9 mouse cellular contexts compared by ENCODE assay signal in the genomic region with DNA sequence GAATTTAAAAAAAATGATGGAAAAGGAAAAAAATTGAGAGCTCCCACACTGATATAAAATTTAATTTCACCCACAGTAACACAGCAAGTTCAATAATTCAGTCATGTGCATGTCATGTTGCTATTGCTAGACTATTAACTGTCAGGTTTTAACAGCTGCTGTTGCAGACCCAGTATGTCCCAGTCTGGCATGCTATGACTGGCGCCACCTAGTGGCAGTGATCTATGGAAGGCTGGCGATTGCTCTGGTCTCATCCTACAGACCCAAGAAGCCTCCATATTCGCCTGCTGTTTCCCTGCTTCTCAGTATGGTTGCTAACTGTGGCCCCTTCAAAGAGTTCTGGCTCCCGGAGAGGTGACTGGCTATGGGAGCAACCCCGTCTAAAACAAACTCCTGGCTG. TPM values are rescaled to one million over a fixed set of nuclear protein-coding genes. Genes with fewer than 3 reads are reported as not detected.
DNase-seq lines count a peak whose midpoint lies in the region; ATAC-seq and TF ChIP-seq lines count a peak whose summit lies in the region.
"Had no signal": no experiment of that assay in that cellular context is flagged by ENCODE, and none has a peak within 500 bp of the region (broad histone marks: within the 10 kb centered on the region; RNA-seq: fewer than 3 reads in every experiment).

No protein-coding gene starts in this region.

- no peak overlapping the region for H3K4me2 ChIP-seq in heart, embryonic 12.5 days
- no peak overlapping the region for H3K4me2 ChIP-seq in kidney, embryonic 16.5 days (replicated peaks; ENCODE audit: low read depth, low read length)
- no peak overlapping the region for H3K4me2 ChIP-seq in liver, embryonic 11.5 days
- H3K4me2 ChIP-seq in neural tube, embryonic 12.5 days (replicated peaks), result no peak overlapping the region
- H3K4me2 ChIP-seq: embryonic facial prominence, embryonic 15.5 days had no signal

- no peak overlapping the region for H3K27ac ChIP-seq in embryonic fibroblast, embryonic 13.5 days (ENCODE audit: insufficient read depth, low read length)
- H3K27ac ChIP-seq in heart, embryonic 12.5 days (ENCODE audit: poor library complexity, severe bottlenecking), result no peak overlapping the region
- no peak overlapping the region for H3K27ac ChIP-seq in kidney, embryonic 16.5 days (ENCODE audit: low read length)
- no peak overlapping the region for H3K27ac ChIP-seq in liver, embryonic 11.5 days (ENCODE audit: low read depth, low read length)
- H3K27ac ChIP-seq in neural tube, embryonic 12.5 days, result no peak overlapping the region
- H3K27ac ChIP-seq: embryonic facial prominence, embryonic 15.5 days had no signal

- H3K36me3 ChIP-seq in C2C12 (ENCODE audit: control insufficient read depth, insufficient read depth), result no peaks in the 10 kb centered on the region
- no peaks in the 10 kb centered on the region for H3K36me3 ChIP-seq in heart, embryonic 12.5 days
- H3K36me3 ChIP-seq in kidney, embryonic 16.5 days (ENCODE audit: insufficient read depth, low read length), result no peaks in the 10 kb centered on the region
- no peaks in the 10 kb centered on the region for H3K36me3 ChIP-seq in liver, embryonic 11.5 days (ENCODE audit: control insufficient read depth, insufficient read depth, low read length)
- H3K36me3 ChIP-seq in neural tube, embryonic 12.5 days, result no peaks in the 10 kb centered on the region
- H3K36me3 ChIP-seq: embryonic facial prominence, embryonic 15.5 days had no signal

- peak; percentile 82 for DNase-seq in adrenal gland, postnatal 25 days
- DNase-seq in liver, embryonic 11.5 days (ENCODE audit: low spot score), result peak; percentile 70
- DNase-seq in testis, postnatal 10 days (ENCODE audit: low spot score), result peak; percentile 90

- peaks cover 13% of the 10 kb centered on the region for H3K27me3 ChIP-seq in C2C12 (ENCODE audit: control insufficient read depth, insufficient read depth, insufficient read length)
- H3K27me3 ChIP-seq in heart, embryonic 12.5 days (replicated peaks), result no peaks in the 10 kb centered on the region
- no peaks in the 10 kb centered on the region for H3K27me3 ChIP-seq in kidney, embryonic 16.5 days (ENCODE audit: insufficient read depth, low read length)
- H3K27me3 ChIP-seq in liver, embryonic 11.5 days (replicated peaks; ENCODE audit: control insufficient read depth, insufficient read depth, low read length), result no peaks in the 10 kb centered on the region
- H3K27me3 ChIP-seq in neural tube, embryonic 12.5 days (replicated peaks), result no peaks in the 10 kb centered on the region
- H3K27me3 ChIP-seq: embryonic facial prominence, embryonic 15.5 days had no signal

- no peak overlapping the region for H3ac ChIP-seq in C2C12 (ENCODE audit: control insufficient read depth, insufficient read length, low read depth)

- H3K4me1 ChIP-seq in embryonic fibroblast, embryonic 13.5 days (ENCODE audit: control insufficient read depth, insufficient read depth, low read length), result no peaks in the 10 kb centered on the region
- H3K4me1 ChIP-seq in heart, embryonic 12.5 days (replicated peaks), result no peaks in the 10 kb centered on the region
- no peaks in the 10 kb centered on the region for H3K4me1 ChIP-seq in kidney, embryonic 16.5 days (ENCODE audit: insufficient read depth, low read length)
- H3K4me1 ChIP-seq in liver, embryonic 11.5 days (replicated peaks; ENCODE audit: control insufficient read depth, insufficient read depth, low read length), result no peaks in the 10 kb centered on the region
- no peaks in the 10 kb centered on the region for H3K4me1 ChIP-seq in neural tube, embryonic 12.5 days
- H3K4me1 ChIP-seq: embryonic facial prominence, embryonic 15.5 days had no signal

- no peak for TF ChIP-seq POLR2A in embryonic fibroblast, embryonic 13.5 days (IDR thresholded peaks at IDR 0.05; ENCODE audit: low read depth, low read length)

- no peaks in the 10 kb centered on the region for H3K9me3 ChIP-seq in heart, embryonic 12.5 days (replicated peaks)
- H3K9me3 ChIP-seq in kidney, embryonic 16.5 days (ENCODE audit: low read length), result no peaks in the 10 kb centered on the region
- H3K9me3 ChIP-seq in liver, embryonic 11.5 days (ENCODE audit: control insufficient read depth, low read length), result no peaks in the 10 kb centered on the region
- no peaks in the 10 kb centered on the region for H3K9me3 ChIP-seq in neural tube, embryonic 12.5 days
- H3K9me3 ChIP-seq: embryonic facial prominence, embryonic 15.5 days had no signal

- peak; percentile 72 for TF ChIP-seq CTCF in C2C12 (IDR thresholded peaks at IDR 0.05; ENCODE audit: control insufficient read depth, insufficient read depth, insufficient read length)
- peak; percentile 87 for TF ChIP-seq CTCF in embryonic fibroblast, embryonic 13.5 days (IDR thresholded peaks at IDR 0.05; ENCODE audit: borderline replicate concordance, insufficient read depth, low read length)

- WGBS in heart, embryonic 12.5 days, result 5% methylated on average over 5 of the region's 5 CpGs
- 5% methylated on average over 5 of the region's 5 CpGs for WGBS in kidney, embryonic 16.5 days
- 5% methylated on average over 5 of the region's 5 CpGs for WGBS in liver, embryonic 11.5 days
- WGBS in neural tube, embryonic 12.5 days, result 8% methylated on average over 5 of the region's 5 CpGs

- peak; percentile 73; the same call in 1 of the 2 replicates for ATAC-seq in heart, embryonic 12.5 days (ENCODE audit: insufficient number of reproducible peaks, low FRiP score)
- ATAC-seq in kidney, embryonic 16.5 days (ENCODE audit: low FRiP score, low TSS enrichment), result peak; percentile 74; the same call in 1 of the 2 replicates
- ATAC-seq in liver, embryonic 11.5 days (replicated peaks; ENCODE audit: low FRiP score), result peak; percentile 81; the same call in 1 of the 2 replicates
- peak; percentile 79; the same call in 1 of the 2 replicates for ATAC-seq in neural tube, embryonic 12.5 days (ENCODE audit: low FRiP score, low read depth)

- no peak overlapping the region for H3K9ac ChIP-seq in heart, embryonic 12.5 days
- no peak overlapping the region for H3K9ac ChIP-seq in kidney, embryonic 16.5 days (replicated peaks; ENCODE audit: low read length)
- no peak overlapping the region for H3K9ac ChIP-seq in liver, embryonic 11.5 days (ENCODE audit: low read depth, low read length)
- H3K9ac ChIP-seq in neural tube, embryonic 12.5 days, result no peak overlapping the region
- H3K9ac ChIP-seq: embryonic facial prominence, embryonic 15.5 days had no signal

- no peaks in the 10 kb centered on the region for H3K79me2 ChIP-seq in C2C12 (ENCODE audit: control insufficient read depth, insufficient read depth)

- no peak overlapping the region for H3K4me3 ChIP-seq in C2C12 (ENCODE audit: insufficient read depth, poor library complexity, severe bottlenecking)
- H3K4me3 ChIP-seq in embryonic fibroblast, embryonic 13.5 days (ENCODE audit: insufficient read depth, low read length), result no peak overlapping the region
- H3K4me3 ChIP-seq in heart, embryonic 12.5 days, result no peak overlapping the region
- no peak overlapping the region for H3K4me3 ChIP-seq in kidney, embryonic 16.5 days (ENCODE audit: low read length)
- no peak overlapping the region for H3K4me3 ChIP-seq in liver, embryonic 11.5 days (ENCODE audit: low read depth, low read length)
- H3K4me3 ChIP-seq in neural tube, embryonic 12.5 days, result no peak overlapping the region
- H3K4me3 ChIP-seq: embryonic facial prominence, embryonic 15.5 days had no signal

- H3K79me3 ChIP-seq in C2C12 (ENCODE audit: low read depth), result no peaks in the 10 kb centered on the region

TF ChIP-seq in C2C12, 6 proteins besides CTCF, POLR2A, EP300 and RAD21:
- TF ChIP-seq FOSL1 (IDR thresholded peaks at IDR 0.05; ENCODE audit: insufficient read depth, low read length, poor library complexity, severe bottlenecking) (no peak), MYOD1 (IDR thresholded peaks at IDR 0.05; ENCODE audit: control insufficient read depth, insufficient read length, low read depth) (no peak), MAX (IDR thresholded peaks at IDR 0.05) (no peak), CEBPB (IDR thresholded peaks at IDR 0.05; ENCODE audit: low read depth) (no peak), USF1 (IDR thresholded peaks at IDR 0.05; ENCODE audit: low read depth) (no peak), MYOG (IDR thresholded peaks at IDR 0.05; ENCODE audit: control insufficient read depth, extremely low read depth, insufficient read length) (no peak)

RNA-seq across cellular contexts. Expression of a gene that starts 38.9 kb away (rescaled TPM):
- polyA plus RNA-seq in C2C12 (2012; fragmentation: generic; extraction: Trizol), result not detected
- 0.58 and 2.1 TPM in 2 replicates for total RNA-seq in adrenal gland, postnatal 25 days (2021)
- 0.67 TPM in 1 of 2 replicates, not detected in the other for polyA plus RNA-seq in embryonic fibroblast, embryonic 13.5 days (2011; ENCODE audit: insufficient read length, low read depth, missing spikeins)
- polyA plus RNA-seq in heart, embryonic 12.5 days (2016; fragmentation: Nextera tagmentation; extraction: Ambion mirVana), result 6.5 and 7.8 TPM in 2 replicates
- polyA plus RNA-seq in kidney, embryonic 16.5 days (2015; fragmentation: Nextera tagmentation; extraction: Ambion mirVana), result 5.0 and 5.5 TPM in 2 replicates
- 0.86 and 1.5 TPM in 2 replicates for polyA plus RNA-seq in liver, embryonic 11.5 days (2014; fragmentation: Nextera tagmentation; extraction: Ambion mirVana)
- 3.1 and 4.4 TPM in 2 replicates for polyA plus RNA-seq in neural tube, embryonic 12.5 days (2016; fragmentation: Nextera tagmentation; extraction: Ambion mirVana)
